Mouse (Mus musculus) megakaryocyte-erythroid progenitor cell, adult 5-6 weeks (primary cell): Measurements from ENCODE around the gene Med1. TPM values are rescaled to one million over a fixed set of nuclear protein-coding genes. Genes with fewer than 3 reads are reported as not detected.
"Not testable (repeated sequence)": the region's sequence is repeated elsewhere in the genome, so short reads cannot be mapped to it uniquely, and the experiment has no call there.

Source experiments
- ATAC-seq: replicated peaks from 2 replicates; pipeline ENCODE4 v1.8.0; 2016; ENCODE audit warnings: mild to moderate bottlenecking, inconsistent platforms; ENCODE audit not compliant: severe bottlenecking, poor library complexity, low FRiP score, low TSS enrichment
- total RNA-seq, 2 experiments: library from RNA; stranded (forward) in 1 of 2; stranded (reverse) in 1 of 2; fragments of 200-1000, 215-1000 nt in 1 of 2; fragments of >200 nt in 1 of 2; fragmentation: Nextera tagmentation in 1 of 2; gene quantifications; 2 replicates each; pipeline ENCODE4 v1.2.3; 2014 to 2017

Med1 gene
- 81.3 and 88.8 TPM in 2 replicates for total RNA-seq (2014; fragmentation: Nextera tagmentation)
- total RNA-seq (2017): 52.9 and 57.0 TPM in 2 replicates

DNA sequence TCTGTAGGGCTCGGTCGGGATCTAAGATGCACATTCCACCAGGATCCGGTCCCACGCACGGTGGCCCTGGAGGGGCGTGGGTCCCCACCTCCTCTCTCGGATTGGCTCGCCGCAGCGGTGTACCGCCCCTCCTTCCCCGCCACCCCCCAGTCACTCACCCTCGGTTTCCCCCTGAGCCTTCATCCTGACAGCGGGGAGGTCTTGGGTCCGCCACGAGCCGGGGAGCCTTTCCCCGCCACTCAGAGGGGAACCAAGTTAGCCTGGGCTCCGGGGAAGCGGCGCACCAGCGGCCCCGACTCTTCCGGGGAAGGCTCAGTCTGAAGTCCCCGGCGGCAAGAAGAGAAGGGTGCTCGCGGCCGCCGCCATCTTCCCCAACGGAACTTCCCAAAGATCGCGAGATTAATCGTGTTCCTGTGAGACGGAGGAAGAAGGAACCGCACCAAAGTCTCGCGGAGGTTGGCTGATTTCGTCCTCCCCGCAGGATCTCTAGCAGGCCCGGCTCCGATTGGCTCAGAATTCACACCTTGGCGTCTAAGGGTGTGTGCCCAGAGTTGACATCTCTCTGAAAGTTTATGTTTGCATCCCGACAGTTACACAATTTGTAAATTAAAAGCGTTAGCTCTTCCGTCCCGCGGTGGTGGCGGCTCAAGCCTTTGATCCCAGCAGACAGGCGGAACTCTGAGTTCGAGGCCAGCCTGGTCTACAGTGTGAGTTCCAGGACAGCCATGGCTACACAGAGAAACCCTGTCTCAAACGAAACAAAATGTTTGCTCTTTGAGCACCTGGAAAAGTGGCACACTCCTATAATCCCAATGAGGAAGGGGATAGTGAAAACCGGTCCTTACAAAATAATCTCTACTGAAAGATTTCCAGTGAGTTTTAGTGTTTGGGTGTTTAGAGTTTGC lies at the start of gene Med1:
TSS of gene Med1 (minus strand) at position 393 of the 905 bp plus-strand sequence.
- ATAC-seq: peak; percentile 98

DNA sequence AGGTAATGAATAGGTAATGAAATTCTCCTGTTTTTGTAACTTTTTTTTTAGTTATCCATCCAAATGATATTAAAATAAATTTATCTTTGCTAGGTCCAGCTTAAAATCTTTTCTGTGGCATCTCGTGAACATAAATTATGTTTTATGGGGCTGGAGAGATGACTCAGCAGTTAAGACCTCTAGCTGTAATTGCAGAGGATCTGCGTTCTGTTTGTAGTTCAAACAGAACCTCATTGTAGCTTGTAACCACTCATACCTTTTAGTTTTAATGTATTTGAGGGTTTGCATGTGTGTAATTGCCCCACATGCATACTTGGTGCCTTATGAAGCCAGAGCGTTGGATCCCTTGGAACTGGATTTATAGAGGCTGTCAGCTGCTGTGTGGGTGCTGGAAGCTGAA lies 45.9 kb upstream of the Med1 start:
- ATAC-seq: no peak

DNA sequence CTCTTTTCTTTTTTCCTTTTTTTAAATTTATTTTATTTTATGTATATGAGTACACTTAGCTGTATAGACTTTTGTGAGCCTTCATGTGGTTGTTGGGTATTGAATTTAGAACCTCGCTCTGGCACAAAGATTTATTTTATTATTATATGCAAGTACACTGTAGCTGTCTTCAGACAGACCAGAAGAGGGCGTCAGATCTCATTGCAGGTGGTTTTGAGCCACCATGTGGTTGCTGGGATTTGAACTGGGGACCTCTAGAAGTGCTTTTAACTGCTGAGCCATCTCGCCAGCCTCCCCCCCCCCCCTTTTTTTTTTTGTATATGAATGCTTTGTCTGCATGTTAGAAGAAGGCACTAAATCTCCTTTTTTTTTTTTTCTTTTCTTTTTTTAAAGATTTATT lies 45.3 kb upstream of the Med1 start:
- no peak for ATAC-seq

DNA sequence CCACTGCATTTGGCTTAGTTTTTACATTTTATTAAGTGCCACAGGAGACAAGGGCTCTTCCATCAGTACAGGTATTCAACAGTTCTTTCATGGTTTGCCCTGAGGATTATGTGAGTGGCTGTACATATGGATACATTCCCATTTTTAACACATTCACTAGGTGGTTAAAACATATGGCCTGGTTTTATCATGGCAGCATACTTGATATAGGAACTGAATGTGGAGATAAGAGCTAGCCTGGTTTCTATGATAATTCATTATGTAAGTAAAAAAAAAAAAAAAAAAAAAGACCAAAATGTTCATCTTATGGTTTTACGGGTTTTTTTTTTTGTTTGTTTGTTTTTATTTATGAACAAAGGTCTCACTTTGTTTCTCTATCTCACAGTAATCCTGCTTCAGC lies 33.3 kb upstream of the Med1 start:
- ATAC-seq: no peak

DNA sequence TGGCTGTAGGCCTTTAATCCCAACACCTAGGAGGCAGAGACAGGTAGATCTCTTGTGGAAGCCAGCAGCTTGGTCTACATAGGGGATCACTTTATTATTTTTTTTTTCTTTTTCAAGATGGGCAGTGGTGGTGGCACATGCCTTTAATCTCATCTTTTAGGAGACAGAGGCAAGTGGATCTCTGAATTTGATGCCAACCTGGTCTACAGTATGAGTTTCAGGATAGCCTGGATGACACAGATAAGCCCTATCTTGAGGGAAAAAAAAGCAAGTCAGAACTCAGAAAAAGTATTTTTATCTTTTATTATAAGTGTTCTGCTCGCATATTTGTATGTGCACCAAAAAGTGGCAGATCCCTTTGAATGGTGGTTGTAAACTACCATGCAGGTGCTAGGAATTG lies 20.2 kb upstream of the Med1 start:
- ATAC-seq: peak; percentile 83

DNA sequence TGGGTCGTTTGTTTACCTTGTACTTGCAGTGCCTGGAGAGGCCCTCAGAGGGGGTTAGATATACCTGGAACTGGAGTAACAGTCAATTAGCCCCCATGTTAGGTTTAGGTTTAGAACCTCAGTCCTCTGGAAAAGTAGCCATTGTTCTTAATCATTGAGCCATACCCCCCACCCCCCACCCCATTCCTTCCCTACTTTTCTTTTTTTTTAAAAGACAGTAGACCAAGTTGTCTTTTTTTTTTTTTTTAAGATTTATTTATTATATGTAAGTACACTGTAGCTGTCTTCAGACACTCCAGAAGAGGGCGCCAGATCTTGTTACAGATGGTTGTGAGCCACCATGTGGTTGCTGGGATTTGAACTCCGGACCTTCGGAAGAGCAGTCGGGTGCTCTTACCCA lies 16.6 kb upstream of the Med1 start:
- ATAC-seq: not testable (repeated sequence)

DNA sequence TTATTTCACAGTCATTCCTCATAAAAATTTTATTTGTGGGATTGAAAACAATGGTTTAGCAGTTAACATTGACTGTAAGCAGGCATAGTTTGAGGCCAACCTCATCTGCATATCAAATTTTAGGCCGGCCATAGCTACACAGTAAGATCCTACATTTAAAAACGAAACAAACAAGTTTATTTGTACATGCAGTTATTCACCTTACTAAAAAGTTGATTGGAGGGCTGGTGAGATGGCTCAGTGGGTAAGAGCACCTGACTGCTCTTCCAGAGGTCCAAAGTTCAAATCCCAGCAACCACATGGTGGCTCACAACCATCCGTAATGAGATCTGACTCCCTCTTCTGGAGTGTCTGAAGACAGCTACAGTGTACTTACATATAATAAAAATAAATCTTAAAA lies 13.2 kb upstream of the Med1 start:
- not testable (repeated sequence) for ATAC-seq

DNA sequence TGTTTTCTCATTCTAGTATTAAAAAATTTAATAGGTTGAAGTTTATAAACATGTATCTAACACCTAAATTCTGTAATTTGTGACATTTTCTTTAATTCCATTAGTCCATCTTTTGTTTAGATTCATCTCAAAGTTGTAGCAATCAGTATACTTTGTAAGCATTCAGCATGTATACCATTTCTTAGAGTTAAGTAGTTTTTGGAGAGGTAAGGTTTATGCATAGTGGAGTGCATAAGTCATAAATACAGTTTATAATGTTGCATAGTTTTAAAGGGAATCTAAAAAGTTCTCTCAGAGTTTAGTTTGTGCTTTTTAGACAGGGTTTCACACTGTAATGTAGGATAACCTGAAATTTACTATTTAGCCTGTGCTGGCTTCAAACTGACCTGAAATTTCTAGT lies 12.4 kb upstream of the Med1 start:
- no peak for ATAC-seq

DNA sequence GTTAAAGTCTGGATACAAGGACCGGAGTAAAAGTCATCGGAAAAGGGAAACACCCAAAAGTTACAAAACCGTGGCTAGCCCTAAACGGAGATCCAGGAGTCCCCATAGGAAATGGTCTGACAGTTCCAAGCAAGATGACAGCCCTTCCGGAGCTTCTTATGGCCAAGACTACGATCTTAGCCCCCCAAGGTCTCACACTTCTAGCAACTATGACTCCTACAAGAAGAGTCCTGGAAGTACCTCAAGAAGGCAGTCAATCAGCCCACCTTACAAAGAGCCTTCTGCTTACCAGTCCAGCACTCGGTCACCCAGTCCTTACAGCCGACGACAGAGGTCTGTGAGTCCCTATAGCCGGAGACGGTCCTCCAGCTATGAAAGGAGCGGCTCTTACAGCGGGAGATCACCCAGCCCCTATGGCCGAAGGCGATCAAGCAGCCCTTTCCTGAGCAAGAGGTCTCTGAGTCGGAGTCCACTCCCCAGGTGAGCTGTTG lies 10.9 kb upstream of the Med1 start:
- no peak for ATAC-seq

DNA sequence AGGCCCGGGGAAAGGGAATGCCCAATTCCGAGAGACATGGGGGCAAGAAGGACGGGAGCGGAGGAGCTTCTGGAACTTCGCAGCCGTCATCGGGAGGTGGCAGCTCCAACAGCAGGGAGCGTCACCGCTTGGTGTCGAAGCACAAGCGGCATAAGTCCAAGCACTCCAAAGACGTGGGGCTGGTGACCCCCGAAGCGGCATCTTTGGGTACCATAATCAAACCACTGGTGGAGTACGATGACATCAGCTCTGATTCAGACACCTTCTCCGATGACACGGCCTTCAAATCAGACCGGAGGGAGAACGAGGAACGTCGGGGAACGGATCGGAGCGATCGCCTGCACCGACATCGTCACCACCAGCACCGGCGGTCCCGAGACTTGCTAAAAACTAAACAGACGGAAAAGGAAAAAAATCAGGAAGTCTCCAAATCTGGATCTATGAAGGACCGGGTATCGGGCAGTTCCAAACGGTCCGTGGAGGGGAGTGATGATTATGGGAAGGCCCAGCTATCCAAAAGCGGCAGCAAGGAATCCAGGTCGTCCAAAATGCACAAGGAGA lies 10.3 kb upstream of the Med1 start:
- ATAC-seq: no peak

DNA sequence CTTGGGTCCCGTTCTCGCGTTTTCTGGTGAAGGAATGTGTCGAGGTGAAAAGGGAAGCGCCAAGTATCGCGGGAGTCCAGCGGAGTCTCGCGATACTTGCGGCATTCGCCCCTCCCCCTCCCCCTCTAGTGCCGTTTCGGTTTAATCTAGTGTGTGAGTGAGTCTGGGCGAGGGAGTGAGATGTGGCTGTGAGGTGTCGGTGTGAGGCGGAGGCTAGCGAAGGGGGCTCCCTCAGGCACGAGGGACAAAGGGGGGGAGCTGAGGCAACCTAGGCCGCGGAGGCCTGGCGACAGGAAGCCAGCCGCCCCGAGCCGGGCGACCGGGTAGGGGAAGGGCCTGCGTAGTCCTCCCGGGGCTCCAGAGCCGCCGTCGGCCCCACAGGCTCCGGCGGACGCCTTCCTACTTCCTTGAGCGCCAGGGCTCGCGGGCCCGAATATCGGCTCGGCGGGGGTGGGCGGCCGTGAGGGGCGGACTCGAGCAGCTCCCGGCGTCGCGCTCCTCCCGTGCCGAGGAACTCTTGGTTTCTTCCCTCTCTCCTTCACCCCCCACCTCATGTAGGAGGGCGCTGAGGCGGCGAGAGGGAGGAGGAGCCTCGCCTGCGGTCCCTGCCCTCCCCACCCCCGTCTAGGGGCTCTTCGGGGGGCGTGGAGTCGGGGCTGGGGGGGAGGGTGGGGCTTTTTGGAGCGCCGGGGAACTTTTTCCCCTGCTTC lies 9.7 kb upstream of the Med1 start, which contains the start of gene Cdk12:
TSS of gene Cdk12 (plus strand) at position 419 of the 710 bp plus-strand sequence.
- peak; percentile 94 for ATAC-seq

DNA sequence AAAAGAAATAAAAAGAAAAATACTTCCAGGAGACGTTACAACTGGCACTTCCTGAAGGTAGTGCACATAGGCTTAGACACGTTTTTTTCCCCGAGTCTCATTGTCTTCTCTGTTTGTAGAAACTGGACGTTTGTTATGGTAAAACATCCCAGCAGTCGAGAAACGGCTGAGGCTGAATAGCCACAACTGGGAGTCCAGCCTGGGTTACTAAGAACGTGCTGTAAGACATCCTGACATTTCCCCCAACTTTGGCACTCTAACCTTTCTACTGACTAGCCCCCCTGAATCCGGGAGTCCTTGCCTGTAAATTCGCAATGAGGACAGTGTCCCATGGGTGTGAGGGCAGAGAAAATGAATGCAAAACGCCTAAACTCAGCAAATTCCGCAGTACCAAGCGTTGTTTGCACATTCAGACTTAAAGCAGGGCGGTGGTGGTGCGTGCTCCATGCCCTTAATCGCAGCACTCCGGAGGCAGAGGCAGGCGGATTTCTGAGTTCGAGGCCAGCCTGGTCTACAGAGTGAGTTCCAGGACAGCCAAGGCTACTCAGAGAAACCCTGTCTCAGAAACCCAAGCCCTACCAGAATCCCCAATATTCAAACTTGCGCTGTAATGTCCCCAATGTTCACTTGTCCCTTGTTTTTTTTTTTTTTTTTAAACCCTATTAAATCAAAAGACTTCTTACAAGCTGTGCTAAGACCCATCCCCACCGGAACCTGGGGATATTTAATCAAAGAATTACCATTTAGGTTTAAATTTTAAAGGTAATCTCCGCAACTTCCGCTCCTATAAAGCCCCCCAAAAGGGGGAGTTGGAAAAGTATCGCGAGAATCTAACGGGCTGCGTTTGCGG lies 8.9 kb upstream of the Med1 start:
- ATAC-seq: no peak

DNA sequence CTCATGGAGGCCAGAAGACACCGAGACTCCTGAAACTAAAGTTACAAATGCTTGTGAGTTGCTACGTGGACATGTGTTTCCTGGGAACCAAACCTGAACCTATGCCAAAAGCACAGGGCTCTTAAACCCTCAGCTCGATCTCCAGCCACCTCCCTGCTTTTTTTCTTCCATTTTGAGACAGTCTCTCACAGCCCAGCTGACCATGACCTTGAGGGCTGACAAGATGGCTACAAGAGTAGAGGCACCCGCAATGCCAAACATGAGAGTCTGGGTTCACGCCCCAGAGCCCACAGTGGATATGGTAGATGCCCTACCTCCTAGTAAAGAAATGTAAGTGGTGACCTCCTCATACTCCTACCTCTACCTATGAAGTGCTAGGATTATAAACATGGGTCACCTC lies 2.3 kb downstream of the Med1 start:
- no peak for ATAC-seq

DNA sequence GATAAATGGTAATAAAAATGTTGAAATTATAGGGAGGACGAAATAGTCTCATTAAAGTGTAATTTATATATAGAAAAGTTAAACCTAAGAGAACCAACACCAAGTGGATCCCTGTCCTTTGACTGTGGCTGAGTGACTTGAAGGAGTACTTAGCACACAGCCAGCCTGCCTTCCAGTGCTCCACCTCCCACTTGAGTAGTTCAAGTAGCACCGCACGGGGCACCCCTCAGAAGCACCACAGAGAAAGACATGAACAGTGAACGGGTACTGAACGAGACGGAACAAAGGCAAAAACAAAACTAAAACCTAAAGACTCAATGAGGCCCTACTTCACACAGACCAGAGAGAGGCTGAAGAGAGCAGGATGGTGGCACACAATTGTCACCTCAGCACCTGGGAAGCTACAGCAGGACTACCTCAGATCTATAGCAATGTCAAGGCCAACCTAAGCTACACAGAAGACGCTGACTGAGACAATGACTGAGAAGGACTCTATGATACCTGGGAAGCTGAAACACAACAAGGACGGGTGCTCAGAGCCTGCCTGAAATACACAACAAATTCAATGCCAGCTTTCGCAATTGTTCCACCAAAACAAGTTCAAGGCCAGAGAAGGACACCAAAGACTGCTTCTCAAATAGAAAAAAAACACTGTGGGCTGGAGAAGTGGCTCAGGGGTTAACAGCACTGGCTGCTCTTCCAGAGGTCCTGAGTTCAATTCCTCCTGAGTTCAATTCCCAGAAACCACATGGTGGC lies 5.3 kb downstream of the Med1 start:
- no peak for ATAC-seq

DNA sequence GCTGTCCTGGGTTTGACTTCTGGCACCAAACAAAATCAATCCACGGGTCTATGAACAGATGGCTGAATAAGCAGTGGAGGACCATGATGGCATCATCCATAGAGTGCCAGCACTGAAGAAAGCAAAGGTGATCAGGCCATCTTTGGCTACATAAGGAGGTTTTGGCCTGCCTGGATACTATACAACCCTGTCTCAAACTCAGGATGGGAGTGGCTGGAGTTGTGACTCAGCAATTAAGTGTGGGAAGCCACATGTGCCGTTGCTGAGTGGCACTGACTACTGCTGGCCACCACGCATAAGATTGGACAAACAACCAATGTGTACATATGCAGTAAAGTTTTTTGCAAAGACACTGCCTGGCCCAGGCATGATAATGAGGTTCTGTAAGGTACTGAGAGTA lies 10.9 kb downstream of the Med1 start:
- not testable (repeated sequence) for ATAC-seq

DNA sequence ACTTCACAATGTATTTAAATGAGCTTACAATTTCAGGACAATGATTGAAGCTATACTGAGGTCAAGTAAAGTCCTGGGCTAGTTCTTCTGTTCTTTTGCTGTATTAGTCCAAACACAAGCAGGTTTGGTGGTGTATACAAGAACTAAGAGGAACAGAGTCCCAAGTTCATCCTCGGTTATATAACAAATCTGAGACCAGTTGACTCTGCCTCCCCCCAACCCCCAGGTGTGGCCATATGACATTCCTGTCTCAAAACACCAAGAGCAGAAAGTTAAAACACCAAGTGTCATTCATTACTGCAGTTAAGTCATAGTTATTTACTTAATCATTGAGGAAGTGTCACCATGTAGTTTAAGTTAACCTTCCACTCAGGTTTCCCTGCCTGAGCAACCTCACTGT lies 24.7 kb downstream of the Med1 start:
- no peak for ATAC-seq

DNA sequence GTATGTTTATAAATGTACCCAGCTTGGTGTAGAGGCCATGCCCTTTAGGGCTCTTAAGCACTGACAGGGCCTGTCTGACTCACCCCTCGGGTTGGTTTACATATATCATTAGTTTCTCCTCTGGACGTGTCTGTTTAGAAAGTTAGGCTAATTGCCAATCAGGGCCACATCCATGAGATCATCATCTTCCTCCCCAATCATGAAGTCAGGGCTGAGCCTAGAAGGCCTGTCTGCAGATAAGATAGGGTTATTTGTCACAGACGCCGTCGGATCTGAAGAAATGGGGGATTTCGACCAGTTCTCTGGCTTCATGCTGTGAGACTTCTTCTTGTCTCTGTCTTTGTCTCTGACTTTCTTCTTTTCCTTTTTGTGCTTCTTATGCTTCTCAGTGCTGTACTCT lies 38.0 kb downstream of the Med1 start:
- ATAC-seq: peak; percentile 55

DNA sequence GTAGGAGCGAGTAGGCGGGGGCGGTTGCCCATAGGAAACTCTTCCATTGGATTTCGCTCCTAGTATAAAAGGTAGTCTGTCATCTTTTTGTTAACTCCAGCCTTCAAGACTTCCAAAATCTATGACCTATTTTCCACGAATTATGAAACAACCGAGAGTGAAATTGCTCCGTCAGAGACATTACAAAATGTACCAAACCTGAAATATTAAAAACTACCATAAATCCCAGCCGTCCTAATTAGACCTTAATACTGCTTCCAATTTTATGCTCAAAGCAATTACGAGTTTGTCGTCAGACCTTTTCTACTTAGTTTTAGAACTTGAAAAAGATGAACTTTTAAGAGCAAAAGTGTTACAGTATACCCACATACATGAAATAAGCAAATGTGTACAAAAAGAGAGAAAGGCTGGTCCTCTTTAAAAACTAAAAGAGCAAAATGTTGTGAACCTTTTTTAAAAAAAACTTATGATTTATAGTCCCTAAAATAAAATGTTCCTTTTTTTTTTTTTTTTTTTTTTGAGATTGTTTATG lies 42.4 kb downstream of the Med1 start:
- no peak for ATAC-seq
